ENCODE assay signal across 17 mouse cellular contexts in the genomic region with DNA sequence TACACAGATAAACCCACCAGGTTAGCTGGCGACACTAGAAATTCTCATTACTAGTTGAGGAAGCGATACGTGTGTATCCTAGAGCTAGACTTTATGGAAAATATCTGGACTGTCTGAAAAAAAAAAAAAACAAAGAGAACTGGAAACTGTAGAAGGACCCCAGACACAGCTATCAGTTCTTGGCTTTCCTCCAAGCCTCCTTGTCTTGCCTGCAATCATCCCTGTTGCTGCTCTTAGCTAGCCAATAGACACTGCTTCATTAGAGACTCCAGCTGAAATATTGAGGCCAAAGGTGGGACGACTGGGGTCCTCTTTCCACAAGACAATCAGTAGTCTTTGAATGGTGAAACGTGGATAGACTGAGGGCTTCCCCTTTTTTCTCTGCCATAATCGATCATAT.
"Had no signal": no experiment of that assay in that cellular context is flagged by ENCODE, and none has a peak within 500 bp of the region (broad histone marks: within the 10 kb centered on the region; RNA-seq: fewer than 3 reads in every experiment).

No protein-coding gene starts in this region.

- H3K27me3 ChIP-seq: limb, embryonic 15.5 days; lung, embryonic 15.5 days; midbrain, embryonic 13.5 days; stomach, embryonic 15.5 days had no signal

- H3K9me3 ChIP-seq: limb, embryonic 15.5 days; lung, embryonic 15.5 days; midbrain, embryonic 13.5 days; stomach, embryonic 15.5 days had no signal

- H3K9ac ChIP-seq: limb, embryonic 15.5 days; liver, embryonic 14.5 days; liver, postnatal 0 days; lung, embryonic 15.5 days; midbrain, embryonic 13.5 days; stomach, embryonic 15.5 days had no signal

- H3K4me1 ChIP-seq: limb, embryonic 15.5 days; lung, embryonic 15.5 days; midbrain, embryonic 13.5 days; stomach, embryonic 15.5 days had no signal

- ATAC-seq: intestine, embryonic 16.5 days; liver, postnatal 0 days; midbrain, embryonic 13.5 days had no signal

- DNase-seq: kidney, adult 18-20 months; kidney, adult 9 months; kidney, postnatal 14 days; kidney, postnatal 4 days; liver, postnatal 0 days; lung, postnatal 14 days; lung, postnatal 4 days; right cerebral cortex, postnatal 25 days; spleen, adult 18-20 months; thymus, postnatal 25 days had no signal

- H3K4me2 ChIP-seq: limb, embryonic 15.5 days; liver, embryonic 11.5 days; lung, embryonic 15.5 days; midbrain, embryonic 13.5 days; stomach, embryonic 15.5 days had no signal

- H3K27ac ChIP-seq: limb, embryonic 15.5 days; liver, embryonic 14.5 days; lung, embryonic 15.5 days; midbrain, embryonic 13.5 days; stomach, embryonic 15.5 days had no signal

- H3K36me3 ChIP-seq: limb, embryonic 15.5 days; lung, embryonic 15.5 days; midbrain, embryonic 13.5 days; stomach, embryonic 15.5 days had no signal

- H3K4me3 ChIP-seq: limb, embryonic 15.5 days; lung, embryonic 15.5 days; midbrain, embryonic 13.5 days; stomach, embryonic 15.5 days had no signal
